Mouse (Mus musculus): ENCODE data around the gene Dguok.

DNA sequence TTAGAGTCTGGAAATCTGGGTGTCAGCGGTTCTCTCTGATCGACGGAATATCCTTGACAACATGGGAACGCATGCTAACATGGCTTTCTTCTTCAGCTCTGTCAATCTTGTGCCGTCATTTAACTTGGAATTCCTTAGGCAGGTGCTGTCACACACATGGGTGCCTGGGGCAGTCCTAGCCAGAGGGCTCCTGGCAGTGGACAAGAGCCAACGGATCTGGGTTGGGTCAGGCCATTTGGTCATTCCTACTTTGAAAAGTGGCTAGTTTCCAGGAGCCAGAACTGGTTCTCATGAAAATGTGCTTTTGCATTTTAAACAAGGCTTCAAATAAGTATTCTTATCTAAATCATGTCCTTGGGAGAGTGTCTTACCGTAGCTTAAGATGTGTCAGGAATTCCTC is 35.0 kb downstream of the Dguok start:
- TF ChIP-seq CTCF (conservative IDR thresholded peaks at IDR 0.05; ENCODE audit: insufficient read depth, insufficient read length, low read depth, low read length) (no peak), POLR2A (IDR thresholded peaks at IDR 0.05; ENCODE audit: low read depth, low read length) (no peak)

Measured in kidney, adult 2 months (tissue).